Mouse (Mus musculus) limb, embryonic 12.5 days (tissue): ENCODE measurements around the gene Srrd. TPM values are rescaled to one million over a fixed set of nuclear protein-coding genes. Genes with fewer than 3 reads are reported as not detected.
A peak's percentile ranks its signal among the peaks of the same experiment; 100 is the strongest.

Experiments
- ATAC-seq: fragments of 200-750 bp; cut with Nextera tagmentation; 2 replicates; pipeline ENCODE4 v1.8.0; 2017; ENCODE audit warnings: low read depth, moderate TSS enrichment; ENCODE audit not compliant: insufficient number of reproducible peaks, insufficient read depth, low FRiP score, low TSS enrichment
- H3K27ac ChIP-seq: fragments of 300-500 bp; sonication (generic); 2 replicates; pipeline ENCODE4 v1.5.1; 2016; ENCODE audit warnings: mild to moderate bottlenecking, moderate library complexity
- H3K27me3 ChIP-seq: fragments of 300-500 bp; sonication (generic); 2 replicates; pipeline ENCODE4 v1.6.1; 2016; ENCODE audit warnings: mild to moderate bottlenecking, moderate library complexity
- H3K36me3 ChIP-seq: fragments of 300-500 bp; sonication (generic); 2 replicates; pipeline ENCODE4 v1.6.1; 2016; ENCODE audit warnings: mild to moderate bottlenecking, moderate library complexity
- H3K4me1 ChIP-seq: fragments of 300-500 bp; sonication (generic); replicated peaks from 2 replicates; pipeline ENCODE4 v1.6.1; 2016
- H3K4me2 ChIP-seq: fragments of 300-500 bp; sonication (generic); 2 replicates; pipeline ENCODE4 v1.6.1; 2016; ENCODE audit warnings: mild to moderate bottlenecking, moderate library complexity
- H3K4me3 ChIP-seq: fragments of 300-500 bp; sonication (generic); replicated peaks from 2 replicates; pipeline ENCODE4 v1.5.1; 2016; ENCODE audit warnings: mild to moderate bottlenecking
- H3K9ac ChIP-seq: fragments of 300-500 bp; sonication (generic); replicated peaks from 2 replicates; pipeline ENCODE4 v1.6.1; 2016; ENCODE audit warnings: mild to moderate bottlenecking, moderate library complexity
- H3K9me3 ChIP-seq: fragments of 300-500 bp; sonication (generic); 2 replicates; pipeline ENCODE4 v1.6.1; 2016; ENCODE audit warnings: mild to moderate bottlenecking, moderate library complexity
- WGBS: fragments of 180-500 bp; shearing (Covaris S2); methylation state at CpG from one replicate; pipeline ENCODE4 v1.1.7; 2016; 5-methylcytosine and 5-hydroxymethylcytosine counted together
- polyA plus RNA-seq: library from polyadenylated mRNA; unstranded; fragments of >200 nt; fragmentation: Nextera tagmentation; extraction: Ambion mirVana; gene quantifications from 2 replicates; pipeline ENCODE4 v1.2.1, GENCODE M21; 2016

The Srrd gene
- 54.9 and 57.2 TPM in 2 replicates for polyA plus RNA-seq

GRCm38 (mm10) chr5:112342463-112343204 is at the start of gene Srrd, which contains the start of gene Hps4:
Gene Srrd, minus strand, starts transcription at chr5:112343040.
Gene Hps4, plus strand, starts transcription at chr5:112343083.
- H3K4me2 ChIP-seq = peak within 1 kb of the TSS; percentile 83
- no peaks in the 10 kb centered on the region for H3K27me3 ChIP-seq
- 2% methylated on average over 59 of the region's 64 CpGs for WGBS
- peak within 1 kb of the TSS; percentile 45; the same call in 1 of the 2 replicates for H3K27ac ChIP-seq
- H3K36me3 ChIP-seq = peaks cover 43% of the 10 kb centered on the region
- no peaks in the 10 kb centered on the region for H3K9me3 ChIP-seq
- 0 out of 2 replicates have a peak, but pooled peaks have one; percentile 27 for ATAC-seq
- H3K9ac ChIP-seq = peak within 1 kb of the TSS; percentile 88
- H3K4me1 ChIP-seq = peaks cover 30% of the 10 kb centered on the region
- peak within 1 kb of the TSS; percentile 91 for H3K4me3 ChIP-seq

GRCm38 (mm10) chr5:112391676-112392323 is 49.0 kb upstream of the Srrd start:
- Histone ChIP-seq H3K4me3 (no peak overlapping the region), H3K4me2 (no peak overlapping the region), H3K27me3 (peaks cover 30% of the 10 kb centered on the region), H3K27ac (no peak overlapping the region), H3K36me3 (peaks cover 27% of the 10 kb centered on the region), H3K4me1 (peaks cover 18% of the 10 kb centered on the region), H3K9ac (no peak overlapping the region), H3K9me3 (no peaks in the 10 kb centered on the region)
- WGBS = 67% methylated on average over 27 of the region's 27 CpGs
- no peak for ATAC-seq

GRCm38 (mm10) chr5:112391002-112391401 is 48.2 kb upstream of the Srrd start:
- peaks cover 14% of the 10 kb centered on the region for H3K4me1 ChIP-seq
- 47% methylated on average over 16 of the region's 16 CpGs for WGBS
- ATAC-seq = no peak
- H3K9me3 ChIP-seq = no peaks in the 10 kb centered on the region
- H3K27me3 ChIP-seq = peaks cover 30% of the 10 kb centered on the region
- H3K4me2 ChIP-seq = no peak overlapping the region
- H3K9ac ChIP-seq = no peak overlapping the region
- peaks cover 35% of the 10 kb centered on the region for H3K36me3 ChIP-seq
- H3K4me3 ChIP-seq = no peak overlapping the region
- H3K27ac ChIP-seq = no peak overlapping the region

- H3K4me1 ChIP-seq = peaks cover 5% of the 10 kb centered on the region
- 0 out of 2 replicates have a peak overlapping the region, but pooled peaks have one; percentile 23 for H3K9ac ChIP-seq
- H3K36me3 ChIP-seq = peaks cover 51% of the 10 kb centered on the region
- H3K27me3 ChIP-seq = peaks cover 30% of the 10 kb centered on the region
- WGBS = 77% methylated on average over 9 of the region's 9 CpGs
- H3K9me3 ChIP-seq = no peaks in the 10 kb centered on the region
- H3K4me2 ChIP-seq = no peak overlapping the region
- no peak overlapping the region for H3K27ac ChIP-seq
- no peak for ATAC-seq
- H3K4me3 ChIP-seq = no peak overlapping the region
Measured at GRCm38 (mm10) chr5:112389352-112389751, 46.5 kb upstream of the Srrd start.

GRCm38 (mm10) chr5:112385973-112386372 is 43.1 kb upstream of the Srrd start:
- Histone ChIP-seq H3K27ac (no peak overlapping the region), H3K4me3 (no peak overlapping the region), H3K4me2 (no peak overlapping the region), H3K9me3 (no peaks in the 10 kb centered on the region), H3K27me3 (no peaks in the 10 kb centered on the region; the same call in 1 of the 2 replicates), H3K9ac (no peak overlapping the region), H3K4me1 (0 out of 2 replicates have a peak, but pooled peaks cover 7% of the 10 kb centered on the region), H3K36me3 (peaks cover 41% of the 10 kb centered on the region)
- ATAC-seq = no peak
- WGBS = 62% methylated on average over 2 of the region's 2 CpGs

- 93% methylated on average over 13 of the region's 13 CpGs for WGBS
- Histone ChIP-seq H3K27ac (no peak overlapping the region), H3K9me3 (no peaks in the 10 kb centered on the region), H3K36me3 (peaks cover 37% of the 10 kb centered on the region), H3K4me1 (0 out of 2 replicates have a peak, but pooled peaks cover 7% of the 10 kb centered on the region), H3K9ac (no peak overlapping the region), H3K4me3 (no peak overlapping the region), H3K27me3 (no peaks in the 10 kb centered on the region), H3K4me2 (no peak overlapping the region)
- ATAC-seq = no peak
Measured at GRCm38 (mm10) chr5:112384805-112385472, 42.1 kb upstream of the Srrd start.

- H3K27ac ChIP-seq = peak overlapping the region; percentile 37; the same call in 1 of the 2 replicates
- WGBS = 50% methylated on average over 17 of the region's 17 CpGs
- no peak overlapping the region for H3K9ac ChIP-seq
- no peak overlapping the region for H3K4me3 ChIP-seq
- H3K4me2 ChIP-seq = no peak overlapping the region
- 0 out of 2 replicates have a peak, but pooled peaks cover 7% of the 10 kb centered on the region for H3K4me1 ChIP-seq
- ATAC-seq = 0 out of 2 replicates have a peak, but pooled peaks have one; percentile 23
- H3K9me3 ChIP-seq = no peaks in the 10 kb centered on the region
- peaks cover 53% of the 10 kb centered on the region for H3K36me3 ChIP-seq
- H3K27me3 ChIP-seq = no peaks in the 10 kb centered on the region
Measured at GRCm38 (mm10) chr5:112382641-112383330, 39.9 kb upstream of the Srrd start.

- peaks cover 56% of the 10 kb centered on the region for H3K36me3 ChIP-seq
- H3K4me2 ChIP-seq = no peak overlapping the region
- no peaks in the 10 kb centered on the region for H3K9me3 ChIP-seq
- ATAC-seq = no peak
- WGBS = 82% methylated on average over 9 of the region's 9 CpGs
- no peak overlapping the region for H3K4me3 ChIP-seq
- H3K27me3 ChIP-seq = no peaks in the 10 kb centered on the region
- H3K27ac ChIP-seq = no peak overlapping the region
- 0 out of 2 replicates have a peak, but pooled peaks cover 7% of the 10 kb centered on the region for H3K4me1 ChIP-seq
- no peak overlapping the region; the same call in 1 of the 2 replicates for H3K9ac ChIP-seq
Measured at GRCm38 (mm10) chr5:112382042-112382441, 39.2 kb upstream of the Srrd start.

GRCm38 (mm10) chr5:112381154-112381553 is 38.3 kb upstream of the Srrd start:
- H3K36me3 ChIP-seq = peaks cover 55% of the 10 kb centered on the region
- ATAC-seq = no peak
- WGBS = 86% methylated on average over 11 of the region's 11 CpGs
- no peaks in the 10 kb centered on the region for H3K27me3 ChIP-seq
- no peak overlapping the region for H3K9ac ChIP-seq
- 0 out of 2 replicates have a peak, but pooled peaks cover 7% of the 10 kb centered on the region for H3K4me1 ChIP-seq
- H3K4me3 ChIP-seq = no peak overlapping the region
- no peaks in the 10 kb centered on the region for H3K9me3 ChIP-seq
- H3K4me2 ChIP-seq = no peak overlapping the region
- H3K27ac ChIP-seq = no peak overlapping the region

DNA sequence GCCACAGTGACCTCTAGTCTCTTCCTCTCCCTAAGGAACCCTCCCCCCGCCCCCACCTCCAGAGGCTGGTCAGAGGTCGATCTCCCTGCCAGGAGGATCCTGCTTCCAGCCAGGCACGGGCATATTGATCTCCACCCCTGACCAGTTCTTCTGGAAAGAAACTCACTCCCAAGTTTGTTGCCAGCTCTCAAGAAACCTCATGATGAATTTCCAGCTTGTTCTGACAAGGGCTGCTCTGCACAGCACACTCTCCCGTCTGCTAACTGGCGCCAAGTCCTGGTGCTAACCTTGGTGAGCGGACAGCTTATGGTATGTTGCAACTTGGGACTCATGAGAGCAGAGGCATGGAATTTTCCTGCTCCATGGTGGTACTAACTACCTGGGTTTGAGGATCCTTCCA is 35.9 kb upstream of the Srrd start:
- no peak for ATAC-seq
- 79% methylated on average over 6 of the region's 6 CpGs for WGBS

More for the DNA sequence above, 35.9 kb upstream of the Srrd start:
- Histone ChIP-seq H3K36me3 (peaks cover 62% of the 10 kb centered on the region), H3K27me3 (no peaks in the 10 kb centered on the region), H3K4me3 (no peak overlapping the region), H3K4me1 (0 out of 2 replicates have a peak, but pooled peaks cover 7% of the 10 kb centered on the region), H3K9ac (no peak overlapping the region), H3K9me3 (no peaks in the 10 kb centered on the region), H3K4me2 (no peak overlapping the region), H3K27ac (no peak overlapping the region)
